Mouse (Mus musculus) layer of hippocampus, adult 8-10 months (tissue): Measurements from ENCODE around the gene Ikzf2. TPM values are rescaled to one million over a fixed set of nuclear protein-coding genes. Genes with fewer than 3 reads are reported as not detected.

ENCODE experiments used
- DNase-seq, 2 experiments: peaks; one replicate each; pipeline ENCODE4 v3.0.0; 2022; ENCODE audit warnings: low spot score in 2 of 2
- total RNA-seq, 4 experiments: library from RNA; stranded (reverse); gene quantifications; 2 replicates each; pipeline ENCODE4 v1.2.4; 2022

The Ikzf2 gene
- total RNA-seq, result 10 to 100 TPM in 2 of 4 experiments, 1 to 10 TPM in 2; 6.6 to 16.7 (median 11.8) TPM

DNA sequence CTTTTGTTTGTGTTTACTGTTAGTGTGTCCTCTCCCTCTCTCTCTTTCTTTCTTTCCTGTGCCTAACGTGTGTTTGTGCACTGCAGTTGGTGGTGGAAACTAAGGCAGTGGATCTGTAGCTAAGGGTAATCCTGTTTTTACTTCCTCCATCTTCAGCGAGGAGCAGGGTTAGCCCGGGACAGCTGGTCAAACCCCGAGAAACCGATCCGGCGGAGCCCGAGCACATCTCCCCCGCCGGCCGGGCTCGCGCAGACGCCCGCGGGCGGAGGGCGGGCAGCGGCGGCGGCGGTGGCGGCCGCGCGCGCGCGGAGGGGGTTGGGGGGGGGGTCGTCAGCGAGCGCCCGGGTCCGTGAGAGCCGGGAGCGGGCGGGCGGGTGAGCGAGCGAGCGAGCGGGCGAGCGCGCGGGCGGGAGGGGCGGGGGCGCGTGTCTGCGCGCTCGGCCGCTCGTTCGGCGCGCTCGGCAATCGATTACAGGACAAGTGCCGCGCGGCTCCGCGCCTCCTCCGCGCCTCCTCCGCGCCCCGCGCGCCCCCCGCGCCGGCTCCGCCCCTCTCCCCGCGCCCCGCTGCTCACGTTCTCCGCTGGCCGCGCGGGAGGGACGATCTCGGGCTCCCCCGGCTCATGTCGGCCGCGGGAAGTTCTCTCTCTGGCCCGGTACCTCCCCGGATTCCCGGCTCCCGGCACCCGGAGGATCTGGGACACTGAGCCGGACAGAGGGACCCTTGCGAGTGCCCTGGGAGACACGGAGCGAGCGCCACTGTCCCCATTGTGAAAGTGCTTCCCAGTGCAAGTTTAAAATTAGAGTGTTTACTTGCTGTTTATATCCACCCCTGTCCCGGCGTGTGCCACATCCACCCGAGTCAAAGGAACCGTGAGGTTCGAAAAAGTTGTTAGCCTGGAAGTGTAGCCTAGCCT lies at the start of gene Ikzf2:
Gene Ikzf2, minus strand, starts transcription at position 170 of the 916 bp plus-strand sequence.
- peak; percentile 37 to 62 for DNase-seq

DNA sequence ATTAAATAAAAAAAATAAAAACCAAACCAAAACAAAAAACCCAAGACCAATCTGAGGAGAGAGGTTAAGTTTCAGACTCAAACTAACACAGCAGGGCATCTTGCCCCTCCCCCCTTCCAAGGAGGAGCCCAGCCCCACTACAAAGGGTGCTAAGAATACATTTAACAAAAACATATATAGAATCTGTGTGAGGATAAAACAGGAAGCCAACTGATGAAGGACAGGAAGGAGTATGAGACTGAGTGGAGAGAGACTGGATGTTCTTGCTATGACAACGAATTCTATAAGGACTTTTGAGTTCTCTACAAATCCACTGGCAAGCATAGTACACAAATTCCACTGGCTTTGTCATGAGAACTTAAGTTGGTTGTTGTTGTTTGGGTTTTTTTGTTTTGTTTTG lies 42.7 kb upstream of the Ikzf2 start:
- no peak for DNase-seq

DNA sequence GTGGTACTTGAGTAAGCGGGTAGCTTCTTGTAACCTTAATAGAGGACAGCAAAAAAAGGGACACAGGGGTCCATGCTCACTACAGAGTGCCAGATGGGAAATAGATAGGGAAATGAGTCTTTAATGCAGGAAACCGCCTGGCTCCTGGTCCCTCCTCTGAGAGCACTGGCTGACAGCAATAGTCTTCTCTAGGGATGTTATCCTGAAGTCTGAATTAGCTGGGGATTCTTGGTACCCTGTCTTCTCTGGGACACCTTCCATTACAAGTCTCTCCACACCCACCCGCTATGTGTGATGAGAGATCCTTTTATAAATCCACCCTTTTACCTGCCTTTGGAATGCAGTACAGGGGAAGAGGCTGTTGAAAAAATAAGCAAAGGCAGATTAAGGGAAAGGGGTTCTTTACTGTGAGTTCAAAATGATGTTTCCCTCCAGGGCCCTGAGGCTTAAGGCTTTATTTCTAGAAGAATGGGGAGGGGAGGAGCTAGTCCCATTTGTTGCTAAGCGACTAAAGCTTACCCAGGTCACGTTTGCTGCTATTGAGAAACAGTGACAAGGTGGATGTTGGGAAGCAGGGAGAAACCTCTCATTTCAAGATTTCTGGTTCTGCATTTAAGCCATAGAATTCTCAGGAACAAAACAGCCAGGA lies 42.1 kb upstream of the Ikzf2 start:
- no peak for DNase-seq

DNA sequence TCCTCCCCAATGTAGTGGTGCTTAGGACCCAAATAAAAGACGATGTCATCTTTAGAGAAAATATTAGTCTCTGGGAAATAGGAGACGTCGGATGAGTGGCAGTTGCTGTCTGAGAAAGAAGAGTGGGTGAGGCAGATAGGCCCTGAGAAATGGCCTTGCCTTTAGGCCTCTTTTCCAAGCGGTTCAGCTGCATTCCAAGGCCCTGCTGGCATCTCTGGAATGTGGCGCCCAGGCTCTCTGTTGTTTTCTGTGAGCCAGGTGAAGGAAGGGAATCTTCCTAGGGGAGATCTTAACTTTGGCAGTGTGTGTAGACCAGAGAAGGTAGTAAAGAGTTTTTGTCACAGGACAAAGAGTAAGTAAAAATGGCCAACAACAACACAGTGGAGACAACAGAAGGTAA lies 40.9 kb upstream of the Ikzf2 start:
- no peak for DNase-seq

DNA sequence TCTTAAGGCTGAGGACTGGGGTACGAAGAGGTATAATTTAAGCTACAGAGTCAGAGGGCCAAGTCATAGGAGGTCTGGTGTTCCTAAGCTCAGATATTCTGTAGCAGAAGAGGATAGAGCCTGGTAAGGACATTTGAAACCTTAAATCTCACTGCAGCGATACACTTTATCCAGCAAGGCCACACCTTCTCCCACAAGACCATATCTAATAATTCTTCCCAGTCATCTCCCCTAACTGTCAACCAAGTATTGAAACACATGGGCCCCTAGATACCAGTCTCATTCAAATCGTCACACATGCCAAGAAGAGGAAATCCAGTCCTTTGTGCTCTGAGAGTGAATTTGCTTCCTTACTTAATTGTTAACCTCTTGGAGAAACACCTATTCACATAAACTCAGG lies 30.1 kb upstream of the Ikzf2 start:
- DNase-seq, result no peak

DNA sequence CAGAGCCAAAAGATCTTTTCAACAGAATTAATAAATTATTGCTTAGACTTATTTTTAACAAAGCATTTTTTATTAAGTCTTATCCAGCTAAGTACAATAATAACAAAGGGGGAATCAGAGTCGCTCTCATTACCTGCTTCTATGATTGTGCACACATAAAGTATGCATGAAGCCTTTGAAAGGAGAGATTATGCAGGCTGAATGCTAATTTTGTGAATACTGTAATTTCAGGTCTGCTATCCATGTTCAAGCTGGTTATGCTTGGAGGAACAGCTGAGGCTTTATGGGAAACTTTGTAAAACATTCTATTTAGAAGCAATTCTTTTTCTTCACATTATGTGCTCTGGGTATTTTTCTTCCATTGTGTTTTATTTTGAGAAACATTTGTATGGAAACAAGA lies 21.5 kb upstream of the Ikzf2 start:
- no peak for DNase-seq

DNA sequence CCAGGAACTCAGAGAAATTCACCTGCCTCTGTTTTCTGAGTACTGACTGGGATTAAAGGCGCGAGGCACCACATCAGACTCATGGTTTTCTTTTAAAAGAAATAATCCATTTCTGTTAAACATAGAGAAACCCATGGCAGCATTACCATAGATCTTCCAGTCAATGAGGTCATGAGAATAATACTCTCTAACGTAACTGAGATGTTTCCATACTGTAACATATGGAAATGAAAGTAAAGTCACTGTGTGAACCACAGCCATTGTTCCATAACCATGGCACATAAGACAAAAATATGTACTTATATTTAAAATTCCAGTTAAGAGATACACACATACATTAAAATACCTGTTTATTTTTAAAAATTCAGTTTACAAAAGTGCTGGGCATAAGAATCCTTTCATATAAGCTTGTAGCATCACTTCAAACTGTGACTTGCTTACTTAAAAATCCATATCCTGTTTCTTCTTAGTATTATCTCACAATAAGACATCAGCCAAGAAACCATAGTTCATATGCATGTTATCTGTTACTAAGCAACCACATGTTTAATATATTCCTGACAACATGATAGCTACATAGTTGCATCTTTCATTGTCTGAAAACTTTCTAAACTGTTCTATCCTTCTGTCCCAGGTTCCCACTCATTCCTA lies 16.6 kb upstream of the Ikzf2 start:
- DNase-seq, result no peak

DNA sequence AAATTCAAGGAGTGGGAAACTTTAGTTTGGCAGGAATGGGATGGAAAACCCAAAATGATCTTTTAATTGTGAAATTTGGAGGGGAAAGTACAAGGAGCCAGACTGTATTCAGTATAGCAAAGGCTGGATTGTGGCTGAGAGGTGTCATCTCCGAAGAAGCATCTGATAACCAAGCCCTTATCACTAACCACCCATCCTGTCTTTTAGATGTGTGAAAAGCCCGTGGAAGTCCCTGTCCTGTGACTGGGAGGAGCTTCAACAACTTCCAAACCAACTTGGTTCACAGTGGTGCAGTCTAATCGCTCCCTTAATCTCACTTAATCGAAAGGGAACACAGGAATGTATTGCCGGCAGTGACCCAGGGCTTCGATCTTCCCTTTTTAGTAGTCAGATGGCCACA lies 4.9 kb upstream of the Ikzf2 start:
- no peak for DNase-seq

DNA sequence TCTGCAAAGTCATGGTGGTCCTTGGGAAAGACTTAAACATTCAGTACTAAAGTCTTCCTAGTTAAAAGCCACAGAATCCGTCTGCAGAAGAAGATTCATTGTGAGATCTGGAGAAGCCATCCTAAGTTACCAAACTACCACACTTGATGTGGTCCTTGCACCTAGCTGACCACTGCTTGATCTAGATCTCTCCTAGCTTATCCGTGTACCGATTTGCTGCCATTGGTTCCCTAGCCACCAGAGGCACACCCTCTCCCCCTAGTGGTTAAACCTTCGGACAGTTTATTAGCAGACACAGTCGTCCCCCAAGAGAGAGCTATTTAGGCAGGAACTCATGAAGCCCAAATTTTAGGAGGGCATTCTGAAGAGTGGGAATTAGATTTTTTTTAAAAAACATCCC lies 1.9 kb upstream of the Ikzf2 start:
- peak; percentile 19 to 41 for DNase-seq

DNA sequence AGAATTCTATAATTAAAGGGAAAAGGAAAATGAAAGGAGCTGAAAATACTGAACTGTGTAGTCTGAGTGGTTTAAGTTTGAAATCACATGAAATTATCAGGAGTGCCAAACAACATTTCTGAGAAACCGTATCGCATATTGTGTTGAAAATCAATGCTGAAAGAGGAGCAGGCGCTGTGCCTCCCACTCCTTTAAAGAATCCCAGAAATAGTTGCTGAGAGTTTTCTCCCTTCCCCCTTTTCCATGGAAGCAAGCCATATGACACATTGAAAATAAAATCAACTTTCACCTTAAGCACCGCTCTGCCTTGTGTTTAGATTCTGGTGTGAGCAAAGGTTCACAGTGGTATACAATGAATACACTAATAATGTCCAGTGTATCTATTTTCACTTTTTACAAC lies 1.1 kb upstream of the Ikzf2 start:
- no peak for DNase-seq

DNA sequence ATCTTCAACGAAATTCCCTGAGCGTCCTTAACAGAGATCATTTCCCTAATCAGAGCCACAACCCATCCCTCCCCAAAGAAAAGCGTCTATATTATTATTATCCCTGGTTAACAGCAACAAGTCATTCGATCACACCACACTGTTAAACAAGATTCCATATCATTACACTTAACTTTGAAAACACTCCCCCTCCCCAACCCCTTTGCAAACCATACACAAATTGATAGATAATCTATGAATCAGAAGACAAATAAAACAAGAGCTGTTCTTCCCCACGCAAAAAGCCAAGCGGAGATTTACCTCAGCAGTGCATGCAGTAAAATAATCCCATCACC lies 337 bp downstream of the Ikzf2 start:
- no peak for DNase-seq

DNA sequence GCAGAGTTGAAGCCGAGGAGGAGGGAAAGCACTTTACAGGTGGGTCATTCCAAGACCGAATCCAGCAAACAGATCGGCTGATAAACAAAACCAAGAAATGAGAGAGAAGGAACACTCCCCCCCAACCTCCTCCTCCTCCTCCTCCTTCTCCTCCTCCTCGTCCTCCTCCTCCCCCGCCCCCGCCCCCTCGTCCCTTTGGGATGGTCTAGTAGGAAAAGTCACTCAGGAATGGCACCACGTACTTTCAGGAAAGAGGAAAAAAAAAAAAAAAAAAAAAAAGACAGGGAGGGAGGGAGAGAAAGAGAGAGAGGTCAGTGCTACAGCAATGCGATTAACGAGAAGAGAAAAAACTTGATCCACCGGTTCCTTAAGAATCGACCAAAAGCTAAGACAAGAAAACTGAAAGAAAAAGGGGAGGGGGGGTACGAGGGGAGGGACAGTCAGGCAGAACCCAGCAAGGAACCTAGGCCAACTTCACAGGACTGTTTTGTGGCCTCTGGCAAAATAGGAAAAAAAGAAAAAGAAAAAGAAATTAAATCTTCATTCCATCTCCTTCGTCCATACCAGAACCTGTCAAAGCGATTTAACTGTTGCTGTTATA lies 1.1 kb downstream of the Ikzf2 start:
- no peak for DNase-seq

DNA sequence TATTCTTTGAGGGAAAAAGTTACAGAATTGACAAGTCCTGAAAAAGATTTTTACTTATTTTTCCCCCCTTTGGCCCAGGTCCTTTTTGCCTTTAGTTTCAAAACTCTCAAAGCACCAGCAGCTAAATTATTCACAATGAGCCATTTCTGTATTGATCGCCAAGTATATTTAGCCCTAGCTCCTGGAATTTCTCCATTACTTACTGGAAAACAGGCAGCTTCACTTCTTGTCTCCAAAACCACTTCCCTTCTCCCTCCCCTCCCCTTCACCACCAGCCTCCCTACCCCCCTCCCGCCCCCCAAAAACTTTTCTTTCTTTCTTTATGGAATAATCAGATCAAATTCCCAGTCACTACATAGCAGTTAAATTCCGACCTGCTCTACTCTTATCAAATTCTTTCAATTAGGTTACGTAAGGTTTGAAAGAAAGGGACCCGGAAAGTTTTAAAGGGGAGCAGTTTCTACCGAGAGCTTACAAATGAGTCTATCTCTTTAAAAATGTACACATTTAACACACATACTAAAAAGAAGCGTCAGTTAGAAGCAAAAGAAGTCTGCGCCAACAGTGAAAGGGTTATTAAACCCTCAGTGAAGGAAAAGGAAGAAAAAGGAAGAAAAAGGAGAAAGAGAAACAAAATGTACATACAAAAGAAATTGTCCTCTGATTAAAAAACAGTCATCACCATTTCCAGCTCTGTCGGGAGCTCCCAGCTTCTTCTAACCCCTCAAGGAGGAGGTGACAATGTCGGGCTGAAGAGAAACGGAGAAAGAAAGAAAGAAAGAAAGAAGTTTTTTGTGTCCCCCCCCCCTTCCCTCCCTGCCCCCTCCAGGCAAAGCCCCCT lies 1.8 kb downstream of the Ikzf2 start:
- DNase-seq, result no peak

DNA sequence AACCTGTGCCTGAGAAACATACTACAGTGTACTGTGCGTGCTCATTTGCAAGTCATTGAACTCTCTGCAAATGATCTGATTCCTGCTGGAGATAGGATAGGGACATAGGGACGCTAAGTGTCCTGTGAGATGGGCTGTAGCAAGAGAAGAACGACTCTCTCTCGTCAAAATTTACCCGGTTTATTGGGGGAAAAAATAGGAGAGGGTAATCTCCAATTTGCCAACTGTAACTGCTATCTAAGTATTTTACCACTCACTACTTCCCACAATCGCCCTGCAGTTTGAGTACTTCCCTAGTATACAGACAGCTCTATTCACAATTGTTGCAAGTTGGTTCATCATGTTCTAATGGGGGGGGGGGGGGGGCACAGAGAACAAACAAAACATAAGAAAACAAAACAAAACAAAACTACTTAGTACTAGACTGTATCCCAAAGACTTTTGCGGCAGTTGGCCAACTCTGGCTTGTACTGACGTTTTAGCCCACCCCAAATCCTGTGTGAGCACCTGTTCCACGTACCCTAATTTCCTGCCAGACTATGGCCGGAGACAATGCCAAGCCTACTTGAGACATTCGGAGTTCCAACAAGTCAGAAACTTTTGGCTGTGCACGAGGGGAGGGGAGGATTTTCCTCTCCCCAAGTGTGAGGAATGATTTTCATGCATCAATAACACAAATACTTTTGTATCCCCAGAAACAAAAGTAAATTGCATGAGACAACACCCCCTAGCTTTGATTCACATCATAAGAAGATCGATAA lies 2.6 kb downstream of the Ikzf2 start:
- no peak for DNase-seq

DNA sequence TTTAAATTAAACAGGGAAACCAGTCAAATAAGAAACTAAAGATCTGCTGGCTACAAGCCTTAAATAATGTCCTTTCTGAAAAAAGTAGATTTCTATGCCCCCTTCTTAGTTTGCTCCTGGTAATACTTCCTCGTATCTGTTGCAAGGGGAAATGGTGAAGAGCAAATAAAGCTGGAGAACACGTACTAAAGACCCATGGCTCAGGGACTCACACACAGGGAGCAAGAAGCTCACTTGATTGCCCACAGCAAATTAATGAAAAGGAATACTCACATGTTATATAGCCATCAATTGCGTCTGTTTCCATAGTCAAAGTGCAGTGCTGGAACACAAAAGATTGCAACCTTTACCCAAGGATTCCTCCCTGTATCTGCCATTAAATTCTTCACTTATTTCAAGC lies 3.2 kb downstream of the Ikzf2 start:
- DNase-seq, result no peak

DNA sequence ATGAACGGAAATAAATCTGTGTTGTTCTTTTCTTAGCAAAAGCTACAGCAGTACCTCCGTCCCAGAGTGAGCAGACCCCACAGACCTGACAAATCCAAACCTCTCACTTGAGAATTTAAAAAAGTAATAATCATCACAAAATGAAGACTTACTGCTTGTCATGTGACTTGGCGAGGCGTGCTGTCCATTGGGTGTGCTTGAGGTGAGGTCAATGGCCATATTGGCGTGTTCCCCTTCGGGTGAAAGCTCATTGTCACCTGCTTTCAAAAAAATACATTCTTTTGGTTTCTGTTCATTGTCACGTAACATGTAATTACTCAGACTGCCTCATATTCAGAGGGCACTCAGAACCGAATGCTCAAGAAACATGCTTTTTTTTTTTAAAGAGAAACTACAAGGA lies 4.0 kb downstream of the Ikzf2 start:
- DNase-seq, result no peak

DNA sequence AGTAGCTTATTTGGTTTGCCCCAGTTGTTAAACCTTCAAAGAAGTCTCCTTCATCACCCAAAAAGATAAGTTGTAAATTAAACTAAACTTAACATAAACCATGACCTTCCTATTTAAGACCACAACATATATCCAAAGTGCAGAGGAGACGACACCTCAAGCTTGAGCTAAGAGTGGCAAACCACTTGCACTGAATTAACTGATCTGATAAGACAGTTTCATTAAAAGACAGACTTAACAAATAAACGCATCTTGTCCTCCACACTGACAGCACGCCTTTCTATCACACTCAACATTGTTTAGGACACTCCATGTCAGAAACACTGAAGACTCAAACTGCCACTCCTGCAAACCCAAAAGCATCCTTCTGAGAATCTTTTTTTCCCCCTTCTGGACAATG lies 4.8 kb downstream of the Ikzf2 start:
- no peak for DNase-seq

DNA sequence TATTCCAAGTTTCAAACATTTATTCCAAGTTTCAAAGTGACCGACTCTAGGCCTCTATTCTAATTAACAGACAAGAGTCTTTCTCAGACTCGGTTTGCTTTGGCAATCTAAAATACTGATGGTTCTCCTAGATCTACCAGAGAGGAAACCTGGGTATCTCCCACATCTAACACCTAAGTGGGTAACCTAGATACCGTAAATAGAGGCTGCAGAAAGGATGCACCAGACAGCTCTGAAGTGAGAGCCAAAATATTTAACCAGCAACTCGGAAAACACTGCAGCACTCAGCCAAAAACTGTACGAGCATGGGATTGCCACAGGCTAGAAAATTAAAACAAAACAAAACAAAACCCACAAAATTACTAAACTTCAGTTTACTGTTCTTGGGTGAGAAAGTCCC lies 6.0 kb downstream of the Ikzf2 start:
- no peak for DNase-seq

DNA sequence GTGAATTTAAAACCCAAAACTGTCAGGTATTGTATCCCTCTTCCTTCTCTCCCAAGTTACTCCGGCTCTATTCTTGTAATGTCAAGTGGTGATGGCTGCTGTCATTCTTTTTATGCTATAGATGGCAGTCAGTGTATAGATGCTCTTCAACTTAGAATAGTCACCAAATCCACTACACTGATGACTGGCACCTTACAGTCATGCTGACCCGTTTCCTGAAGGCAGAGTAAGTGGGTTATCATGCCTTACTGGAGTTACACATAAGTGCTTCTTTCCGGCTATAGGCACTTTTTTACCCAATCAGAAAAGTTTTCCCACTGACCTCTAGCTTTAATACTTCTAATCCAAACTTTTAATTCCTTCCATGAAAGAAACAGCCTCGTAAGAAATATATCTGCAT lies 6.5 kb downstream of the Ikzf2 start:
- DNase-seq, result no peak

DNA sequence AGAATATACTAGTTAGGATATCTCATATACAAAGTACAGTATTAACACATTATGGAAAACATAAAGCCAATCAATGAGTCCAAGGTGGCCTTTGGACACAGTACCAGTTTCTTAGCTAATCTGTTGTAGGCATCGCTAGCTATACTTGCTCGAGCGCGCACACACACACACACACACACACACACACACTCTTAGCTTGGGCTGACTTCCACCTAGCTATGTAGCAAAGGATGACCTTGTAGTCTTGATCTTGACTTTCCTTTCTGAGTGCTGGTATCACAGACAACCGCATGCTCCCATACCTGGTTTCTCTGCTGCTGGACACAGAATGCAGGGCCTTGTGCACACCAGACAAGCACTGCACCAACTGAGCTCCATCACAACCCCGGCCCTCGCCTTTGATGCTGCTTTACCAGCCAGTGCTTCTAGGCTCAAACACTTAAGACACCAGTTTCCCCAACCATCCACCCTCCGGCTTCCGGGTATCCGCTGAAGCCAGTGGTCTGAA lies 17.1 kb downstream of the Ikzf2 start:
- no peak for DNase-seq
